7 mouse cellular contexts compared by ENCODE assay signal in the genomic region with DNA sequence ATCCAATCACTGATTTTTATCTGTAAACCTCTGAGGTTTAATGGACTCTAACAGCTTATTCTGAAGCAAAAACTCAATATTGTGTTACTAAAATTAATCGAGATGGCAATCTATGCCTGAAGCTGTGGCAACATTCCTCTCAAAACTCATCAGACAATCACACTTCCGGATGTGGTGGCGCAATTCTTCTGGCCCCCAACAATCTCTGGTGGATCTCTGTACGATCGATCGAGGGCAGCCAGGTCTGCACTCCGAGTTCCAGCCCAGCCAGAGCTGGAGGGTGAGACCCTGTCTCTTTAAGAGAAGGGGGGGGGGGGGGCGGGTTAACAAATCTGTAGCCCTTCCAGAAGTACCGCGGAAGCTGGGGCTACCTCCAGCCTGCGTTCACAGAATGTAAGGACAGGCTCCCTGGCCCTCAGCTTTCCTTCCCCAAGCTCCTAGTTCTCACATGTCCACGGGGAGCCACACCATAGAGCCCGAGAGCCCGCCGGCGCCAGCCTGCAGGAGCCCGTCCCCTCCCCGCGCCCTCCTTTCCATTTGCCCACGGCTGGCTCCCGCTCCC. TPM values are rescaled to one million over a fixed set of nuclear protein-coding genes. Genes with fewer than 3 reads are reported as not detected.
DNase-seq lines count a peak whose midpoint lies in the region; ATAC-seq and TF ChIP-seq lines count a peak whose summit lies in the region.

No protein-coding gene starts in this region.

- no peaks in the 10 kb centered on the region for H3K9me3 ChIP-seq in limb, embryonic 15.5 days
- H3K9me3 ChIP-seq in stomach, embryonic 14.5 days (ENCODE audit: control insufficient read depth, low read depth, low read length) = peaks cover 7% of the 10 kb centered on the region; the same call in 1 of the 2 replicates

- peak overlapping the region; percentile 82 for H3K4me3 ChIP-seq in spleen, adult 2 months (ENCODE audit: extremely low read depth, insufficient read depth, insufficient read length)
- H3K4me3 ChIP-seq in limb, embryonic 15.5 days = peak overlapping the region; percentile 67
- peak overlapping the region; percentile 82 for H3K4me3 ChIP-seq in stomach, embryonic 14.5 days (ENCODE audit: low read depth, low read length)

- peak overlapping the region; percentile 57 for H3K4me2 ChIP-seq in limb, embryonic 15.5 days
- peak overlapping the region; percentile 57 for H3K4me2 ChIP-seq in stomach, embryonic 14.5 days (replicated peaks; ENCODE audit: low read depth, low read length)

- peak; percentile 64 for ATAC-seq in erythroid progenitor cell, adult 5-6 weeks (replicated peaks; ENCODE audit: low FRiP score, poor library complexity, severe bottlenecking)
- ATAC-seq in limb, embryonic 15.5 days (ENCODE audit: insufficient number of reproducible peaks, low FRiP score, low TSS enrichment, low read depth) = peak; percentile 62
- peak; percentile 63 for ATAC-seq in stomach, embryonic 14.5 days (ENCODE audit: insufficient number of reproducible peaks, insufficient read depth, low FRiP score, low read depth)

- H3K27ac ChIP-seq in spleen, adult 2 months (ENCODE audit: insufficient read depth, low read length) = no peak overlapping the region
- H3K27ac ChIP-seq in limb, embryonic 15.5 days = peak overlapping the region; percentile 79
- peak overlapping the region; percentile 84 for H3K27ac ChIP-seq in stomach, embryonic 14.5 days (ENCODE audit: low read length)

- no peaks in the 10 kb centered on the region for H3K36me3 ChIP-seq in spleen, adult 2 months (ENCODE audit: control insufficient read depth, insufficient read depth, low read length)
- H3K36me3 ChIP-seq in limb, embryonic 15.5 days = peaks cover 30% of the 10 kb centered on the region
- peaks cover 13% of the 10 kb centered on the region for H3K36me3 ChIP-seq in stomach, embryonic 14.5 days (ENCODE audit: control insufficient read depth, insufficient read depth, low read length)

- peaks cover 5% of the 10 kb centered on the region for H3K4me1 ChIP-seq in spleen, adult 2 months (ENCODE audit: control insufficient read depth, insufficient read depth, insufficient read length)
- peaks cover 11% of the 10 kb centered on the region for H3K4me1 ChIP-seq in limb, embryonic 15.5 days
- peaks cover 6% of the 10 kb centered on the region; the same call in 1 of the 2 replicates for H3K4me1 ChIP-seq in stomach, embryonic 14.5 days (ENCODE audit: control insufficient read depth, insufficient read depth, low read length)

- no peak for TF ChIP-seq POLR2A in spleen, adult 2 months (IDR thresholded peaks at IDR 0.05; ENCODE audit: low read depth, low read length)

- WGBS in spleen, adult 2 months = 1% methylated on average over 21 of the region's 21 CpGs
- 1% methylated on average over 20 of the region's 21 CpGs for WGBS in limb, embryonic 15.5 days
- WGBS in stomach, embryonic 14.5 days = under 1% methylated on average over 20 of the region's 21 CpGs

- no peak for TF ChIP-seq CTCF in spleen, adult 2 months (IDR thresholded peaks at IDR 0.05; ENCODE audit: extremely low read depth, insufficient read depth, insufficient read length, insufficient replicate concordance)

- DNase-seq in spleen, adult 2 months (ENCODE audit: low read depth in 1 of 2, low spot score in 2 of 2) = no peak
- DNase-seq in spleen, adult 18-20 months = no peak
- no peak for DNase-seq in layer of hippocampus, adult 11-12 months (ENCODE audit: low spot score)
- no peak for DNase-seq in thymus, postnatal 0 days (ENCODE audit: low spot score)

- no peaks in the 10 kb centered on the region for H3K27me3 ChIP-seq in spleen, adult 2 months (ENCODE audit: control insufficient read depth, insufficient read depth, low read length)
- H3K27me3 ChIP-seq in limb, embryonic 15.5 days = no peaks in the 10 kb centered on the region
- H3K27me3 ChIP-seq in stomach, embryonic 14.5 days (ENCODE audit: control insufficient read depth, insufficient read depth, low read length) = no peaks in the 10 kb centered on the region

- peak overlapping the region; percentile 48 for H3K9ac ChIP-seq in limb, embryonic 15.5 days
- H3K9ac ChIP-seq in stomach, embryonic 14.5 days (replicated peaks; ENCODE audit: low read depth, low read length) = peak overlapping the region; percentile 50

RNA-seq across cellular contexts. Expression of a gene that starts 0.5 kb away (rescaled TPM):
- 0.16 and 0.31 TPM in 2 replicates for polyA plus RNA-seq in spleen, adult 2 months (2012; rRNA removed)
- 15.5 and 33.5 TPM in 2 replicates for total RNA-seq in erythroid progenitor cell, adult 5-6 weeks (2015; ENCODE audit: low replicate concordance)
- 16.7 and 19.6 TPM in 2 replicates for total RNA-seq in erythroid progenitor cell, adult 5-6 weeks (2017; ENCODE audit: low replicate concordance)
- polyA plus RNA-seq in limb, embryonic 15.5 days (2015; fragmentation: Nextera tagmentation; extraction: Ambion mirVana) = 7.5 and 7.7 TPM in 2 replicates
- 12.8 and 13.7 TPM in 2 replicates for polyA plus RNA-seq in stomach, embryonic 14.5 days (2014; fragmentation: Nextera tagmentation; extraction: Ambion mirVana)
- polyA plus RNA-seq in thymus, postnatal 0 days (2015; fragmentation: Nextera tagmentation; extraction: Ambion mirVana) = 10.3 and 11.3 TPM in 2 replicates

RNA-seq across cellular contexts. Expression of a gene that starts 56.8 kb away (rescaled TPM):
- polyA plus RNA-seq in spleen, adult 2 months (2012; rRNA removed) = 5.0 and 7.0 TPM in 2 replicates
- total RNA-seq in erythroid progenitor cell, adult 5-6 weeks (2015; ENCODE audit: low replicate concordance) = 5.4 and 6.3 TPM in 2 replicates
- total RNA-seq in erythroid progenitor cell, adult 5-6 weeks (2017; ENCODE audit: low replicate concordance) = 16.2 and 19.4 TPM in 2 replicates
- polyA plus RNA-seq in limb, embryonic 15.5 days (2015; fragmentation: Nextera tagmentation; extraction: Ambion mirVana) = 23.3 and 25.4 TPM in 2 replicates
- 26.3 and 31.0 TPM in 2 replicates for polyA plus RNA-seq in stomach, embryonic 14.5 days (2014; fragmentation: Nextera tagmentation; extraction: Ambion mirVana)
- 18.4 and 19.1 TPM in 2 replicates for polyA plus RNA-seq in thymus, postnatal 0 days (2015; fragmentation: Nextera tagmentation; extraction: Ambion mirVana)
